19 mouse cellular contexts compared by ENCODE assay signal in the genomic region with DNA sequence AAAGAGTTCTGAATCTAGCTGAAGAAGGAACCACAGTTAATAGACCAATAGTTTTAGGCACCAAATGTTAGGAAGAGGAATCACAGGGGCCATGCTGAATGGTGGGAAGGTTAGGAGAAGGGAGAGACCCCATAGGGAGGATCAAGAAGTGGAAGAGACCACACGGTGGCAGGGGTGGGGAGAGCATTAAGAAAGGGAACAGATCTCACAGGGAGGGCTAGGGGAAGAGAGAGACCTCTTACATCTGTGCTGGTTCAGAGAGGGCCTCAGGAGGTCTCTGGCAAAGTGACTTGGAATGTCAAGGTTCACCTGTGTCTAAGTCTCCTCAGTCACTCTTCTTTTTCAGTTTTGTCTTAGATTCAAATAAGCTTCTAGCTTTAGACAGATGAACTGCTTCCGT. TPM values are rescaled to one million over a fixed set of nuclear protein-coding genes. Genes with fewer than 3 reads are reported as not detected.
DNase-seq lines count a peak whose midpoint lies in the region; ATAC-seq and TF ChIP-seq lines count a peak whose summit lies in the region.
"Had no signal": no experiment of that assay in that cellular context is flagged by ENCODE, and none has a peak within 500 bp of the region (broad histone marks: within the 10 kb centered on the region; RNA-seq: fewer than 3 reads in every experiment).

No protein-coding gene starts in this region.

- peak; percentile 21; the same call in 1 of the 2 replicates for ATAC-seq in forebrain, embryonic 16.5 days
- ATAC-seq in hindbrain, embryonic 16.5 days: peak; percentile 42; the same call in 1 of the 2 replicates
- ATAC-seq in midbrain, embryonic 16.5 days: 0 out of 2 replicates have a peak, but pooled peaks have one; percentile 25
- ATAC-seq: liver, embryonic 12.5 days had no signal

- peak overlapping the region; percentile 75 for H3K27ac ChIP-seq in left cerebral cortex, adult 2 months
- peak overlapping the region; percentile 39; the same call in 1 of the 2 replicates for H3K27ac ChIP-seq in forebrain, embryonic 16.5 days (ENCODE audit: low read length)
- H3K27ac ChIP-seq in hindbrain, embryonic 16.5 days (ENCODE audit: low read depth, low read length): no peak overlapping the region; the same call in 1 of the 2 replicates
- H3K27ac ChIP-seq in midbrain, embryonic 16.5 days (ENCODE audit: low read length): peak overlapping the region; percentile 67
- H3K27ac ChIP-seq: gastrocnemius, adult 2 months; liver, embryonic 12.5 days had no signal

- no peaks in the 10 kb centered on the region for H3K36me3 ChIP-seq in forebrain, embryonic 16.5 days (ENCODE audit: control insufficient read depth, insufficient read depth)
- no peaks in the 10 kb centered on the region for H3K36me3 ChIP-seq in hindbrain, embryonic 16.5 days (ENCODE audit: control insufficient read depth, insufficient read depth, low read length)
- H3K36me3 ChIP-seq in midbrain, embryonic 16.5 days (ENCODE audit: control insufficient read depth, insufficient read depth, low read length): no peaks in the 10 kb centered on the region
- H3K36me3 ChIP-seq: embryonic facial prominence, embryonic 15.5 days; liver, embryonic 12.5 days had no signal

- H3K4me3 ChIP-seq in left cerebral cortex, adult 2 months: no peak overlapping the region
- H3K4me3 ChIP-seq in forebrain, embryonic 16.5 days (replicated peaks; ENCODE audit: low read length): no peak overlapping the region
- no peak overlapping the region for H3K4me3 ChIP-seq in hindbrain, embryonic 16.5 days (ENCODE audit: low read length)
- no peak overlapping the region; the same call in 1 of the 2 replicates for H3K4me3 ChIP-seq in midbrain, embryonic 16.5 days (ENCODE audit: low read depth, low read length)
- H3K4me3 ChIP-seq: embryonic facial prominence, embryonic 15.5 days; gastrocnemius, adult 2 months; liver, embryonic 12.5 days had no signal

- H3K4me2 ChIP-seq in forebrain, embryonic 16.5 days (ENCODE audit: low read length): no peak overlapping the region
- H3K4me2 ChIP-seq in hindbrain, embryonic 16.5 days (ENCODE audit: low read length): peak overlapping the region; percentile 35
- H3K4me2 ChIP-seq in midbrain, embryonic 16.5 days (ENCODE audit: low read length): peak overlapping the region; percentile 52
- H3K4me2 ChIP-seq: heart, embryonic 11.5 days; liver, embryonic 12.5 days; lung, embryonic 14.5 days had no signal

- no peak overlapping the region for H3K9ac ChIP-seq in forebrain, embryonic 16.5 days (replicated peaks; ENCODE audit: low read depth, low read length)
- no peak overlapping the region for H3K9ac ChIP-seq in hindbrain, embryonic 16.5 days (ENCODE audit: low read depth, low read length)
- no peak overlapping the region; the same call in 1 of the 2 replicates for H3K9ac ChIP-seq in midbrain, embryonic 16.5 days (ENCODE audit: low read depth, low read length)
- H3K9ac ChIP-seq: embryonic facial prominence, embryonic 15.5 days; liver, embryonic 12.5 days; lung, embryonic 14.5 days had no signal

- no peak for TF ChIP-seq CTCF in left cerebral cortex, adult 2 months (IDR thresholded peaks at IDR 0.05)

- WGBS in forebrain, embryonic 16.5 days: 66% methylated on average over 2 of the region's 2 CpGs
- 57% methylated on average over 2 of the region's 2 CpGs for WGBS in hindbrain, embryonic 16.5 days
- WGBS in midbrain, embryonic 16.5 days: 34% methylated on average over 2 of the region's 2 CpGs

- intact Hi-C loops in left cerebral cortex, adult 2 months (cut with DNase I): no loop called here

- peaks cover 4% of the 10 kb centered on the region; the same call in 1 of the 2 replicates for H3K4me1 ChIP-seq in forebrain, embryonic 16.5 days (replicated peaks; ENCODE audit: control insufficient read depth, insufficient read depth, low read length)
- peaks cover 4% of the 10 kb centered on the region; the same call in 1 of the 2 replicates for H3K4me1 ChIP-seq in hindbrain, embryonic 16.5 days (ENCODE audit: control insufficient read depth, insufficient read depth, low read depth, low read length)
- peaks cover 13% of the 10 kb centered on the region; the same call in 1 of the 2 replicates for H3K4me1 ChIP-seq in midbrain, embryonic 16.5 days (ENCODE audit: control insufficient read depth, insufficient read depth, low read length)
- H3K4me1 ChIP-seq: embryonic facial prominence, embryonic 15.5 days; liver, embryonic 12.5 days had no signal

- H3K9me3 ChIP-seq in forebrain, embryonic 16.5 days (ENCODE audit: control insufficient read depth, low read length): no peaks in the 10 kb centered on the region
- H3K9me3 ChIP-seq in hindbrain, embryonic 16.5 days (ENCODE audit: control insufficient read depth, low read length): peaks cover 5% of the 10 kb centered on the region
- H3K9me3 ChIP-seq in midbrain, embryonic 16.5 days (replicated peaks; ENCODE audit: control insufficient read depth, low read length, poor library complexity, severe bottlenecking): 0 out of 2 replicates have a peak, but pooled peaks cover 2% of the 10 kb centered on the region
- H3K9me3 ChIP-seq: embryonic facial prominence, embryonic 15.5 days; liver, embryonic 12.5 days had no signal

- no peaks in the 10 kb centered on the region for H3K27me3 ChIP-seq in forebrain, embryonic 16.5 days (replicated peaks; ENCODE audit: control insufficient read depth, insufficient read depth, low read length)
- H3K27me3 ChIP-seq in hindbrain, embryonic 16.5 days (replicated peaks; ENCODE audit: control insufficient read depth, insufficient read depth, low read length): no peaks in the 10 kb centered on the region
- H3K27me3 ChIP-seq in midbrain, embryonic 16.5 days (ENCODE audit: control insufficient read depth, insufficient read depth, low read depth, low read length): no peaks in the 10 kb centered on the region
- H3K27me3 ChIP-seq: embryonic facial prominence, embryonic 15.5 days; liver, embryonic 12.5 days had no signal

- DNase-seq in left cerebral cortex, adult 2 months (ENCODE audit: extremely low spot score in 1 of 2, low spot score in 2 of 2): no peak
- no peak for DNase-seq in left cerebral cortex, adult 8-10 months (ENCODE audit: low spot score in 2 of 2)
- DNase-seq in frontal cortex, postnatal 14 days (ENCODE audit: low spot score in 2 of 2): no peak
- DNase-seq in embryo, embryonic 10.5 days (ENCODE audit: low spot score): no peak
- DNase-seq: adrenal gland, adult 2 months; cerebellum, adult 8-10 months; gastrocnemius, adult 2 months; heart, postnatal 10 days; kidney, adult 2 months; kidney, postnatal 10 days; lung, postnatal 36 days had no signal

RNA-seq across cellular contexts. Expression of gene Rasgrp1, which starts 30.8 kb away (rescaled TPM):
- 100 to 1,000 TPM; 311 to 322 TPM for total RNA-seq in left cerebral cortex, adult 2 months (2021)
- total RNA-seq in left cerebral cortex, adult 8-10 months (2022): 100 to 1,000 TPM; 303 to 368 (median 336) TPM
- polyA plus RNA-seq in forebrain, embryonic 16.5 days (2015; fragmentation: Nextera tagmentation; extraction: Ambion mirVana): 4.6 and 8.8 TPM in 2 replicates
- 2.5 TPM in 2 replicates for polyA plus RNA-seq in hindbrain, embryonic 16.5 days (2015; fragmentation: Nextera tagmentation; extraction: Ambion mirVana)
- 3.2 and 3.4 TPM in 2 replicates for polyA plus RNA-seq in midbrain, embryonic 16.5 days (2015; fragmentation: Nextera tagmentation; extraction: Ambion mirVana)
- total RNA-seq: common myeloid progenitor, adult 5-6 weeks had no signal
